8 mouse cellular contexts compared by ENCODE assay signal in genomic region chr8:116993095-116993867, GRCm38 (mm10). TPM values are rescaled to one million over a fixed set of nuclear protein-coding genes. Genes with fewer than 3 reads are reported as not detected.
DNase-seq lines count a peak whose midpoint lies in the region; ATAC-seq and TF ChIP-seq lines count a peak whose summit lies in the region.

Gene Gcsh, minus strand, starts transcription at chr8:116993537.

- TF ChIP-seq CTCF in gastrocnemius, adult 2 months (IDR thresholded peaks at IDR 0.05) = no peak
- no peak for TF ChIP-seq CTCF in hindbrain, postnatal 0 days (IDR thresholded peaks at IDR 0.05; ENCODE audit: low read depth)
- no peak for TF ChIP-seq CTCF in left cerebral cortex, adult 2 months (IDR thresholded peaks at IDR 0.05)

- H3K9me3 ChIP-seq in hindbrain, postnatal 0 days (ENCODE audit: low read length) = no peaks in the 10 kb centered on the region

- no peaks in the 10 kb centered on the region for H3K27me3 ChIP-seq in hindbrain, postnatal 0 days (ENCODE audit: insufficient read depth, low read length)

- H3K4me2 ChIP-seq in hindbrain, postnatal 0 days (ENCODE audit: low read depth, low read length) = peak within 1 kb of the TSS; percentile 99

- no peaks in the 10 kb centered on the region for H3K4me1 ChIP-seq in hindbrain, postnatal 0 days (ENCODE audit: insufficient read depth, low read length)

- intact Hi-C loops in gastrocnemius, adult 2 months (cut with DNase I) = loop anchor here (2.0 to 5.0 kb wide), 2 partner anchors 14 to 164 kb away; partner anchors contain the start of genes 1700030J22Rik and Gan
- intact Hi-C loops in left cerebral cortex, adult 2 months (cut with DNase I) = loop anchor here (10.0 kb wide), 1 partner anchor 482 kb away; no protein-coding TSS in a partner anchor

- no peaks in the 10 kb centered on the region for H3K36me3 ChIP-seq in hindbrain, postnatal 0 days (ENCODE audit: insufficient read depth, low read length)

- H3K4me3 ChIP-seq in gastrocnemius, adult 2 months = peak within 1 kb of the TSS; percentile 88
- H3K4me3 ChIP-seq in hindbrain, postnatal 0 days (ENCODE audit: low read length) = peak within 1 kb of the TSS; percentile 77
- H3K4me3 ChIP-seq in left cerebral cortex, adult 2 months = peak within 1 kb of the TSS; percentile 80

- DNase-seq in ZHBTc4 (ENCODE audit: low read depth, low spot score) = peak; percentile 100
- peak; percentile 100 for DNase-seq in gastrocnemius, adult 2 months
- DNase-seq in hindbrain, postnatal 0 days (ENCODE audit: low spot score) = peak; percentile 99
- peak; percentile 96 to 98 for DNase-seq in left cerebral cortex, adult 2 months (ENCODE audit: extremely low spot score in 1 of 2, low spot score in 2 of 2)
- peak; percentile 98 for DNase-seq in right cerebral cortex, adult 2 months (ENCODE audit: low spot score in 2 of 2)
- DNase-seq in urinary bladder, postnatal 14 days (ENCODE audit: low spot score) = peak; percentile 99

- H3K27ac ChIP-seq in gastrocnemius, adult 2 months = peak within 1 kb of the TSS; percentile 97
- peak within 1 kb of the TSS; percentile 54; the same call in 1 of the 2 replicates for H3K27ac ChIP-seq in hindbrain, postnatal 0 days
- peak within 1 kb of the TSS; percentile 80 for H3K27ac ChIP-seq in left cerebral cortex, adult 2 months

- under 1% methylated on average over 55 of the region's 56 CpGs for WGBS in hindbrain, postnatal 0 days

- peak; percentile 98 for ATAC-seq in common myeloid progenitor, adult 5-6 weeks (replicated peaks; ENCODE audit: low read depth, poor library complexity, severe bottlenecking)
- peak; percentile 100 for ATAC-seq in hindbrain, postnatal 0 days
- ATAC-seq in megakaryocyte, adult 5-6 weeks (ENCODE audit: poor library complexity, severe bottlenecking) = peak; percentile 98

- peak within 1 kb of the TSS; percentile 52; the same call in 1 of the 2 replicates for H3K9ac ChIP-seq in hindbrain, postnatal 0 days (replicated peaks; ENCODE audit: low read length)

RNA-seq across cellular contexts. Expression of gene Gcsh, which starts in this region (rescaled TPM):
- 76.5 and 87.6 TPM in 2 replicates for total RNA-seq in common myeloid progenitor, adult 5-6 weeks (2017)
- total RNA-seq in gastrocnemius, adult 2 months (2021) = 10 to 100 TPM; 37.6 to 45.5 TPM
- 41.0 and 44.6 TPM in 2 replicates for total RNA-seq in hindbrain, postnatal 0 days (2014; rRNA removed)
- polyA plus RNA-seq in hindbrain, postnatal 0 days (2015; fragmentation: Nextera tagmentation; extraction: Ambion mirVana) = 128 and 131 TPM in 2 replicates
- 10 to 100 TPM; 34.4 to 36.3 TPM for total RNA-seq in left cerebral cortex, adult 2 months (2021)
- 12.6 and 15.5 TPM in 2 replicates for total RNA-seq in megakaryocyte, adult 5-6 weeks (2015)
- total RNA-seq in megakaryocyte, adult 5-6 weeks (2017) = 12.6 and 25.3 TPM in 2 replicates

Comparison
In these comparisons a context has a peak if more than half of its experiments do, and no peak if none do; other contexts are left out.
1. Peak in every context shown above with its lines: DNase-seq, ATAC-seq, H3K4me3 ChIP-seq and H3K27ac ChIP-seq.